Mouse (Mus musculus) c-Kit-negative CD71-positive TER-119-positive erythroid progenitor cells, embryonic 14.5 days (primary cell): ENCODE results near the gene Golga4.

Experiments used
- DNase-seq: peaks from one replicate; pipeline ENCODE4 v3.0.0-alpha.2; 2013; ENCODE audit warnings: low read depth, low spot score

The Golga4 gene

GRCm38 (mm10) chr9:118623483-118623882 is 117.4 kb downstream of the Golga4 start:
- DNase-seq, result no peak

DNA sequence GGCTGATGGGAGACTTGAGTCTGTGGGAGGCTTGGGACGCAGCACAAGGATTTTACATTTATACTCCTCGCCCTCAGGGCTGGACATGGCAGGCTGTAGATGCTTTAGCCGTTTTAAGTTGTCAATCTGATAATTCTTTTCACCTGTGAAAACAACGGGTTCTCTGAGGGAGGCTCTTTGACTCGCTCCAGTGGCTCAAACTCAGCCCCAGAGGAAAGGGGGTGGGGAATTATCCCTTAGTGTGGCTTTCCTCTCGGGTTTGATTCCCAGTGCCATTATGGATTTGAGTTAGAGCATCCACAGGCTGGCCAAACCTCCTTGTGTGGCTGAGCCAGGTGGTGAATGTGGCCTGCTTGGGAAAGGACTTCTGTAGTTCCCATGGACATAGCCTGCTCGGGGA is 118.1 kb downstream of the Golga4 start:
- no peak for DNase-seq

DNA sequence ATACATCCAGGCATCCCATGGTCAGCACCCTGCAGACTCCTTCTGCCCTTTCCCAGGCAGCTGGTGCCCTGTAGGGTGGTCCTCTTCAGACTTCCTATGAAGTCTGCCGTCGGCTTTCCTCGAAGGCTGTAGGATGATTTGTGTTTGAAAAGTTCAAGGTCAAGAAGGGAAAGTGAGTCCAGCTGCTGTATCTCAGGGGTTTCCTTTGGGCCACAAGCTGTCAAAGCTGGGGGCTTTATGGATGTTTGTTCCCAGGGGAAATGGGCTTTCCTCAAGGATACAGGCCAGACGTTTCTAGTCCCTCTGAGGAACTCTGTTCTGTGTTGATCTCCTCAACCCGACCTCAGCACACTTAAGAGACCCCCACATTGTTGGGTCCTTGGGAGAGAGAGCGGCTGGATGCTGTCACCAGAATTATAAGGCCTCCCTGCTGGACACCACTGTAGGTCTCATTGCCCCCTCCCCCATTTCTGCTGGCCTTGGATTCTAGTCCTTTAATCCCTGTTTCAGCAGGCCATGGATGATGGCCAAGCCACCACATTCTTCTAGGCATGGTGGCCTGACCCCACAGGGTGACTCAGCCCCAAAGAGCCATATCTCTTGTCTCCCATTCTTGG is 123.8 kb downstream of the Golga4 start:
- no peak for DNase-seq
